Mouse (Mus musculus): ENCODE results near the gene Rnf145. TPM values are rescaled to one million over a fixed set of nuclear protein-coding genes. Genes with fewer than 3 reads are reported as not detected.

Rnf145 gene
- polyA plus RNA-seq, 1 experiment = 41.3 TPM

- Histone ChIP-seq H3K4me3 (ENCODE audit: low read depth, low read length) (no peak overlapping the region), H3K36me3 (ENCODE audit: control insufficient read depth, insufficient read depth, low read length) (no peaks in the 10 kb centered on the region), H3K4me1 (ENCODE audit: control insufficient read depth, insufficient read depth, insufficient read length, low read length) (peaks cover 12% of the 10 kb centered on the region; the same call in 1 of the 2 replicates), H3K27me3 (ENCODE audit: control insufficient read depth, insufficient read depth, low read length) (no peaks in the 10 kb centered on the region), H3K27ac (ENCODE audit: insufficient read depth, low read depth, low read length) (no peak overlapping the region)
- TF ChIP-seq POLR2A (IDR thresholded peaks at IDR 0.05; ENCODE audit: low read depth, low read length) (no peak), CTCF (IDR thresholded peaks at IDR 0.05; ENCODE audit: extremely low read depth, insufficient read length, insufficient replicate concordance, low read depth, low read length) (no peak)
- 80% methylated on average over 13 of the region's 13 CpGs for WGBS
These were observed 20.1 kb upstream of the Rnf145 start for GRCm38 (mm10) chr11:44498412-44499272.

DNA sequence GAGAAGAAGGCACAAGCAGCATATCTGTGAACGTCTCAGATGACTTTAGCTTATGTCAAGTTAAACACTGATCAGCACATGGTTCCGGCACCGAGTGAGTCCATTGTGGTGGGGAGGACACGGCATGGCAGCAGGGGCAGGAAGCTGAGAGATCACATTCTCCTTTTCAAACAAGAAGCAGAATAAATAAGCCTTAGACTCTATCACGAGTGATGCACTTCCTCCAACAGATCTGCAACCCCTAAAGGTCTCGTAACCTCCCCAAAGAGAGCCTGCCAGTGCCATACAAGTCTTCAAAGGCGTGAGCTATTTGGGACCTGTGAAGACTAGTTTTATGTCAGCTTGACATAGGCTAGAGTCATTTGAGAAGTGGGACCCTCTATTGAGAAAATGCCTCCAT lies 17.8 kb upstream of the Rnf145 start:
- 79% methylated on average over 7 of the region's 7 CpGs for WGBS
- Histone ChIP-seq H3K27ac (ENCODE audit: insufficient read depth, low read depth, low read length) (no peak overlapping the region), H3K4me3 (ENCODE audit: low read depth, low read length) (no peak overlapping the region), H3K4me1 (ENCODE audit: control insufficient read depth, insufficient read depth, insufficient read length, low read length) (peaks cover 15% of the 10 kb centered on the region; the same call in 1 of the 2 replicates), H3K36me3 (ENCODE audit: control insufficient read depth, insufficient read depth, low read length) (no peaks in the 10 kb centered on the region), H3K27me3 (ENCODE audit: control insufficient read depth, insufficient read depth, low read length) (no peaks in the 10 kb centered on the region)
- no peak for TF ChIP-seq POLR2A (IDR thresholded peaks at IDR 0.05; ENCODE audit: low read depth, low read length)
- TF ChIP-seq CTCF (IDR thresholded peaks at IDR 0.05; ENCODE audit: extremely low read depth, insufficient read length, insufficient replicate concordance, low read depth, low read length) = no peak

GRCm38 (mm10) chr11:44501477-44501876 lies 17.3 kb upstream of the Rnf145 start:
- Histone ChIP-seq H3K4me1 (ENCODE audit: control insufficient read depth, insufficient read depth, insufficient read length, low read length) (peaks cover 10% of the 10 kb centered on the region; the same call in 1 of the 2 replicates), H3K4me3 (ENCODE audit: low read depth, low read length) (no peak overlapping the region), H3K36me3 (ENCODE audit: control insufficient read depth, insufficient read depth, low read length) (no peaks in the 10 kb centered on the region), H3K27ac (ENCODE audit: insufficient read depth, low read depth, low read length) (no peak overlapping the region), H3K27me3 (ENCODE audit: control insufficient read depth, insufficient read depth, low read length) (no peaks in the 10 kb centered on the region)
- 90% methylated on average over 2 of the region's 2 CpGs for WGBS
- TF ChIP-seq CTCF (IDR thresholded peaks at IDR 0.05; ENCODE audit: extremely low read depth, insufficient read length, insufficient replicate concordance, low read depth, low read length) = no peak
- TF ChIP-seq POLR2A (IDR thresholded peaks at IDR 0.05; ENCODE audit: low read depth, low read length) = no peak

GRCm38 (mm10) chr11:44502931-44503330 lies 15.8 kb upstream of the Rnf145 start:
- Histone ChIP-seq H3K36me3 (ENCODE audit: control insufficient read depth, insufficient read depth, low read length) (no peaks in the 10 kb centered on the region), H3K27me3 (ENCODE audit: control insufficient read depth, insufficient read depth, low read length) (no peaks in the 10 kb centered on the region), H3K27ac (ENCODE audit: insufficient read depth, low read depth, low read length) (no peak overlapping the region), H3K4me3 (ENCODE audit: low read depth, low read length) (no peak overlapping the region), H3K4me1 (ENCODE audit: control insufficient read depth, insufficient read depth, insufficient read length, low read length) (peaks cover 6% of the 10 kb centered on the region; the same call in 1 of the 2 replicates)
- TF ChIP-seq POLR2A (IDR thresholded peaks at IDR 0.05; ENCODE audit: low read depth, low read length) = no peak
- TF ChIP-seq CTCF (IDR thresholded peaks at IDR 0.05; ENCODE audit: extremely low read depth, insufficient read length, insufficient replicate concordance, low read depth, low read length) = no peak
- WGBS = 74% methylated on average over 5 of the region's 5 CpGs

DNA sequence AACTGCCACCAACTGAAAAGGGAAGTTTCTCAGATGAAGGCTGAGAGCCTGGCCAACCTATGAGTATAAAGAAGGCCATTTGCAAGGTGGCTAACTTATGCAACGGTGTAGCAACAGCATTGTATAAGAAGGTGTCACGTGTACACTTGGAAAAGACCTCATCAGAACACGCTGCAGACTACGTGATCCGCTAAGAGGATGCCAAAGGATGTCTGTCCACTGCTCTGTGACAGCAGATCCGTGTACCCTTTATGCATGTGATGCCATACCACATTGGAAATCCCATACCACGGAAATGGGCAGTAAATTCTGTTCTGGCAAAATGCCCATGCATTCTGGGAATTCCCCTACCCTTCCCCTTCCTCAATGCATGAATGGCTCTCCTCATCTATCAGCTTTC lies 14.6 kb upstream of the Rnf145 start:
- H3K36me3 ChIP-seq (ENCODE audit: control insufficient read depth, insufficient read depth, low read length) = no peaks in the 10 kb centered on the region
- H3K27ac ChIP-seq (ENCODE audit: insufficient read depth, low read depth, low read length) = no peak overlapping the region
- 60% methylated on average over 7 of the region's 7 CpGs for WGBS
- H3K27me3 ChIP-seq (ENCODE audit: control insufficient read depth, insufficient read depth, low read length) = no peaks in the 10 kb centered on the region
- H3K4me3 ChIP-seq (ENCODE audit: low read depth, low read length) = no peak overlapping the region
- TF ChIP-seq CTCF (IDR thresholded peaks at IDR 0.05; ENCODE audit: extremely low read depth, insufficient read length, insufficient replicate concordance, low read depth, low read length) (no peak), POLR2A (IDR thresholded peaks at IDR 0.05; ENCODE audit: low read depth, low read length) (no peak)
- peaks cover 9% of the 10 kb centered on the region; the same call in 1 of the 2 replicates for H3K4me1 ChIP-seq (ENCODE audit: control insufficient read depth, insufficient read depth, insufficient read length, low read length)

DNA sequence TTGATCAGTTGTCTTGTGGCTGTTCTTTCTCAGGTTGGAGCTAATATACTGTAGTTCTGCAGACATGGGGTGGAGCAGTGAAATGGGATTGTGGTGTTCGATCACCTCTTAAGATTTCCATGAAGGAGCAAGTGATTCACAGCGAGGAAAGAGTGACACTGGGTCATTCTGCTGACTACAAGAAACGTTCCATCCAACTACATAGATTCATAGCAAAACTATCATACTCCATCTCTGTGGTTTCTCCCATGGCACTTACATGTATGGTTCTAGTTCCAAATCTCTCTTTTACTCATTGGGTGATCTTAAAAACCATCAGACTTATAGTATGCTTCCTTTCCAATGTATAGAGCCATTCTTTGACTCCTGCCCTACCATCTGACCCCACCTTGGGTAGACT lies 14.0 kb upstream of the Rnf145 start:
- WGBS = 92% methylated on average over 3 of the region's 3 CpGs
- TF ChIP-seq CTCF (IDR thresholded peaks at IDR 0.05; ENCODE audit: extremely low read depth, insufficient read length, insufficient replicate concordance, low read depth, low read length) (no peak), POLR2A (IDR thresholded peaks at IDR 0.05; ENCODE audit: low read depth, low read length) (no peak)
- Histone ChIP-seq H3K4me1 (ENCODE audit: control insufficient read depth, insufficient read depth, insufficient read length, low read length) (peaks cover 12% of the 10 kb centered on the region; the same call in 1 of the 2 replicates), H3K4me3 (ENCODE audit: low read depth, low read length) (no peak overlapping the region), H3K27me3 (ENCODE audit: control insufficient read depth, insufficient read depth, low read length) (no peaks in the 10 kb centered on the region), H3K36me3 (ENCODE audit: control insufficient read depth, insufficient read depth, low read length) (no peaks in the 10 kb centered on the region), H3K27ac (ENCODE audit: insufficient read depth, low read depth, low read length) (no peak overlapping the region)

GRCm38 (mm10) chr11:44508876-44509275 lies 9.9 kb upstream of the Rnf145 start:
- Histone ChIP-seq H3K4me1 (ENCODE audit: control insufficient read depth, insufficient read depth, insufficient read length, low read length) (peaks cover 12% of the 10 kb centered on the region; the same call in 1 of the 2 replicates), H3K27me3 (ENCODE audit: control insufficient read depth, insufficient read depth, low read length) (no peaks in the 10 kb centered on the region), H3K27ac (ENCODE audit: insufficient read depth, low read depth, low read length) (no peak overlapping the region), H3K4me3 (ENCODE audit: low read depth, low read length) (no peak overlapping the region), H3K36me3 (ENCODE audit: control insufficient read depth, insufficient read depth, low read length) (no peaks in the 10 kb centered on the region)
- 19% methylated on average over 4 of the region's 4 CpGs for WGBS
- no peak for TF ChIP-seq CTCF (IDR thresholded peaks at IDR 0.05; ENCODE audit: extremely low read depth, insufficient read length, insufficient replicate concordance, low read depth, low read length)
- TF ChIP-seq POLR2A (IDR thresholded peaks at IDR 0.05; ENCODE audit: low read depth, low read length) = no peak
